Mouse (Mus musculus): Measurements from ENCODE around the gene Acpp.
"Not testable (repeated sequence)": the region's sequence is repeated elsewhere in the genome, so short reads cannot be mapped to it uniquely, and the experiment has no call there.

Acpp gene

DNA sequence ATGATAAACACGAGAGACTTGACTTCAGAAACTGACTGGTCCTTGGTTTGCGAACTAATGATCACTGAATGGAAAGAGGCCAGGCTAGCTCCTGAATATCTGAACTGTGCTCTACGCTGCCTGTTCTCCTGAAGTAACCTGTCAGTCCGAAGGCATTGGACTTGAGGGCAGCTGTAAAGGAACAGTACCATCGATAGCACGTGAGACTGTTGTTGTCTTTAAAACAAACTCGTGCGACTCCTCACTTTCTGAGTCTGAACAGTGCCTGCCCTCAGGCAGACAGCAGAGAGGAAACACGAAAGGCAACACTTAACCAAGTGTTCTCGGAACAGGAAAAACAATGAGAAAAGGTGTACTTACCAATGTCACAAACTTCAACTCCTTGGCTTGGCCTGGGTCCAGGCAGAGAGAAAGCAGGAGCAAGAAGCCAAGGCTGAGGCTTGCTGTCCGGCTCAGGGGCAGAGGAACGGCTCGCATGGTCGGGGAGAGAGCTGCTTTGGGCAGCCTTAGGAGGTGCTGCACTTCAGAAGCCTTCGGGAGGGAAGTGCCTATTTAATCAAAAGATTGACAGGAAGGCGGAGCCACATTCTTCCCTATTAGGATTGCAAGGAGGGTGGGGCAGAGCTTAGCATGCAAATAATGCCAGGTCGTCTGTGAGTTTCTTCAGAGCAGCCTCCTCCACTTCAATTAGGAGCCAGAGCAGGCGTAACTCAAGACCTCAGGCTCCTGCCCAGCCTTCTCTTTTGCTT lies at the start of gene Acpp:
Gene Acpp (minus strand): TSS at position 566 of the 749 bp plus-strand sequence.
- peak; percentile 54 for DNase-seq

DNA sequence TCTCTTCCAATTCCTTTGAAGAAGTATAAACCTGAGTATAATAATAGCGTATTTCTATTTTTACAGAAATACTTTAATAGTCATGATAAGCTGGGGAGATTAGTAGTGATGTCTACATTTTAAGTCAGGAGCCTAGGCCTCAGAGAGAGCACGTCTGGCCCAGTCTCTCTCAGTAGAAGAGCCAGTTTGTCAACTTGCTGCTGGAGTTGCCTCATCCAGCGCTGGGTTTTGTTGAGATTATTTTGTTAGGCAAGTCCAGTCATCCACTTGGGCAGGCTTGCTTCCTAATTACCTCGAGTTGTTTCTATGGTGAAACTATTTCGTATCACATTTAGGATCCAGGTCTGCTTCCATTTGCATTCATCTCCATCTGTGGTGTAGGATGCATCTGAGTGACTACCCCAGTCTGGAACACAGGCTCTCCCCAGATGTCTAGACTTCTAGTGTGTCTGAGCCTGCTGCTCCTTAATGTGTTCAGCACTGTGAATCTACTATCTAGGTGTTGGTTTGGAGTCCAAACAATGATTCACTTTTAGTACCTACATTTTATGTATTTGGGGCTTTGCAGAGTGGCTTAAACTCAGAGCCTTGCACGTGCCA lies 45.1 kb upstream of the Acpp start:
- no peak for DNase-seq

DNA sequence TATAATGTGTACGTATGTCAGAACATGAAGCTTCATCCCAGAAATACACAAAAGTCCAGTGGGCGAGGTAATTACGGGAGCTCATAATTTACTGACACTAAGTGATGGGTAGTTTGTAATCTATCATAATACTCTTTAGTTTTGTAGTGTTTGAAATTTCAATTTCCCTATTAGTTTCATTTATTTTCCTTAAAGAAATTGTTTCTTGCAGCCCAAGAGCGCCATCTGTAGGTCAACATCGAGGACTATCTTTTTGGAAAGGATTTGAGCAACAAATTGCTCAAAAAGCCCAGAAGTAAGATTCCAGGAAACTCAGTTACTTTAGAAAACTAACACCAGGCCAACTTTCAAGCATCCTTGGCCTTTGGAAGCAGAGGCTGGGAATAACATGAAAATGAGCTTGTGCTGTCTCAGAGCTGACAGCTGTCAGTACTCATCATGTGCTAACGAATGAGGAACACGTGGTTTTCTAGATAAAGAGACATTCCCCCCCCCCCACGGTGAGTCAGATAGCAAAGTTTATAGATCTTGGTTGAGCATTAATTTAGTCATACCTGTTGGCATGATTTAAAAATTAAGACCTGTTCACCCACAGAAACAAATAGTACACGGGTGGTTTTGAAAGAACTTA lies 42.1 kb upstream of the Acpp start:
- no peak for DNase-seq

DNA sequence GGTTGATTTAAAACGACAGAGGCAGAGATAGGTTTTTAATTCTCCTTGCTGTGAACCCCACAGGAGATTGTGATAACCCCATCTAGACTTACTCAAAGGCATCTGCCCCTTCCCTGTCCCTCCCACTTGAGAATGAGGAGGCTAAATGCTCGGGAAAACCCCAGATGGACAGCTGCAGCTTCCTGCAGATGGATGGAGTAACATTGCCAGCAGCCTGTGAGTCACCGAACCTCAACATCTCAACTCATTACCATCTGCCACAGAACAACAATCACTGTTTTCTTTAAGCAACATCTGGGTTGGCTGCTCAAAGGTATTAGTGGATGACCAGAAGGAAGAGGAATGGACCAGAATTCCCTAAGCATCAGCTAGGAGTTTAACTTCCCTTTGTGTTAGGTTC lies 38.0 kb upstream of the Acpp start:
- no peak for DNase-seq

DNA sequence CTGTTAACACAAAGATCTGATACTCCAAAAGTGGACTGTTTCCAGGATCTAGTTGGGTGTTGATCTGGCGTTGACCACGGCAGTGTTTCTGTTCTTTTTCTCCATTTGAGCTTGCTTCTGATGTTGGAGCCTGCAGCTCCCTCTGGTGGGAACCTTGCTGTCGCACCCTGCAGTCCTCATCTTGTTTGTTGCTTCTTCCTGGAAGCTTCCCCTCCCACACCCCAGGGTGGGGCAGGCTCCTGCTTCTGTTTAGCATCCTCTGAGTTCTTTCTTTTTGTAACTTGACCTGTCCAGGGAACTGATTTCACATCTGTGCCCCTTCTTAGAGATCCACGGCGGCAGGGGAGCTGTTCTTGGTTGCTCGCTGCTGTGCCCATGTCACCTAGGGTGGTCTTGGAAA lies 35.7 kb upstream of the Acpp start:
- DNase-seq = peak; percentile 54

GRCm38 (mm10) chr9:104366983-104367382 lies 29.4 kb upstream of the Acpp start:
- no peak for DNase-seq

- not testable (repeated sequence) for DNase-seq
Observed at GRCm38 (mm10) chr9:104361951-104362350, 24.4 kb upstream of the Acpp start.

- DNase-seq = peak; percentile 38
Observed at GRCm38 (mm10) chr9:104361073-104361891, 23.7 kb upstream of the Acpp start.

- DNase-seq = peak; percentile 33
Observed at GRCm38 (mm10) chr9:104360389-104360788, 22.8 kb upstream of the Acpp start.

- DNase-seq = peak; percentile 44
Observed at GRCm38 (mm10) chr9:104355521-104356270, 18.1 kb upstream of the Acpp start.

DNA sequence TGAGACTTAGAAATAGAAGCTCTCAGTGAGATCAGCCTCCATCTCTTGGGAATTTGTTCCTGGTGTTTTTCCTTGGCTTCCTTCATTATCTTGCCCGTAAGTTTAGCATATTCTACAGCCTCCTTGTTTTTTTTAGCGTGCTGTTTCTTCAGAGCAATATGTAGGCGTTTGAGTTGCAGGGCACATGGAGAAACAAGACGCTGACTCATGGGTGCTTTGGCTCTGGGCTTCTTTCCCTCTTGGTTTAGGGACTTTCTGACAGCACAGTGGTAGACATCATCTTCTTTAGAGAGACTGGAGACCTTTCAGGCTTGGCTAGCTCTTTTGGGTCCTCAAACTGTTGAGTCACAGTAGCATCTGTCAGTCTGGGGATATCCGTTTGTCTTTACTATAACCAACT lies 6.6 kb upstream of the Acpp start:
- no peak for DNase-seq

DNA sequence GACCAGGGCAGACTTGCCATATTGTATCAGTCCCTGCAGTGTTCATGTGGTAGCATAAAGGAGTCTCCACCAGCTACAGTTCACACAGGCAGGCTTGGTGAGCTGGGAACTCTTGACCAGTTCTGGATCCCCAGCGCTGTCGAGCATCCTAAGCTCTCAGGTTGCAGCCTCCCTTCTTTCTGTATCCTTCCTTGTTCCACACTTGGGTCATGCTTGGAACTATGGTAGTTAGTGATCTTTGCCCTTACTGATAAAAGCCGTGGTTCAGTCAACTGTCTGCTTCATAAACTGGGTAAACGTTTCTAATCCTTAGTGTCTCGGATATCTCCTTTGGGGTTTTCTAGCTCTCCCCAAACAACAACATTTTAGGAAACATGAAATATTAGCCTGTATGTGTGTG lies 1.9 kb upstream of the Acpp start:
- DNase-seq = no peak

- no peak for DNase-seq
Observed at GRCm38 (mm10) chr9:104338489-104339427, 1.2 kb upstream of the Acpp start.

GRCm38 (mm10) chr9:104331301-104331700 lies 6.2 kb downstream of the Acpp start:
- DNase-seq = no peak

- DNase-seq = no peak
Observed at GRCm38 (mm10) chr9:104328655-104329054, 8.9 kb downstream of the Acpp start.

GRCm38 (mm10) chr9:104321519-104321918 lies 16.0 kb downstream of the Acpp start:
- no peak for DNase-seq

GRCm38 (mm10) chr9:104316351-104316750 lies 21.2 kb downstream of the Acpp start:
- DNase-seq = no peak

- DNase-seq = peak; percentile 21
Observed at GRCm38 (mm10) chr9:104315499-104315898, 22.0 kb downstream of the Acpp start.

GRCm38 (mm10) chr9:104306734-104307133 lies 30.8 kb downstream of the Acpp start:
- peak; percentile 63 for DNase-seq

DNA sequence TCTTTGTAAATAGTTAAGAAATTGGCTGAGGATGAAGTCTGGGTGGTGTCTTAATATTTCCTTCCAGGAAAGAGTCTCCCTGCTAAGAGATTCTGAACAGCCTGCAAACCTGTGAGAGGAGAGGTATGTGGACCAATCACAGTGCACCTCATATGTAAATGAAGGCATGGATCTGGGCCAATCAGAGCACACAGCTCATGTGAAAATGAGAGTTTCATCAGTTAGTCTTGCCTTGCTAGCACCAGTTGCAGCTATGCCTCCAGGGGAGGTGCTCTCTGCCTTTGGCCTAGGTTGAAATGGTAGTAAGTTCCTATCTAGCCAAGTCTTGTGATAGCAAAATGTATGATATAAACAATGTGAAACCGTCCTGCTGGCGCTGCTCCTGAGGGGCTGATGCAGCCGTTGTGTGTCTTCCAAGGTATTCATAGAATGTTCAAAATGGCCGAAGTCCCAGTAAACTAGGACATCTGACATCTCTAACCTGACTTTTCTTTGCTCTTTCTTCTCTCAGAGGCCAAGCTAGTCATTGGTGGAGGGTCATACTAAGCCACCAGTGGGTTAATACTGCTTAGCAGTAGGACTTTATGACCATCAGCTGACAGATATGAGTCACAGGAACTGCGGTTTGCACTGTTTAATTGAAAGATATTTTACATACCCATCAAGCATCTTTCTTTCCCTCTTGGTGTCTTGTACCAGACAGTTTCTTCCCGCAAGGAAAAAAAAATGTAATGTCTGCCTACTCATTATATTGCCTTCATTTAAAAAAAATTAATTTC lies 32.0 kb downstream of the Acpp start:
- peak; percentile 26 for DNase-seq

- no peak for DNase-seq
Observed at GRCm38 (mm10) chr9:104304800-104305199, 32.7 kb downstream of the Acpp start.

Data from kidney, adult 11 months (tissue).